Mouse (Mus musculus): ENCODE measurements at regions not wholly inside any gene's neighbourhood (a gene's known extent, or its start where the extent isn't known, plus 50 kb on each side); places are given as distances from the start of the nearest gene placed in this dataset.

- no peaks in the 10 kb centered on the region for H3K36me3 ChIP-seq (ENCODE audit: control insufficient read depth, insufficient read depth, low read length)
Measured at GRCm38 (mm10) chr11:93808431-93808830, 77.1 kb downstream of the Utp18 start.

GRCm38 (mm10) chr11:93807205-93807604, 78.4 kb downstream of the Utp18 start:
- H3K4me2 ChIP-seq (ENCODE audit: low read length) = no peak overlapping the region

More at GRCm38 (mm10) chr11:93808431-93808830, 77.1 kb downstream of the Utp18 start:
- Histone ChIP-seq H3K9ac (ENCODE audit: low read length) (no peak overlapping the region), H3K4me3 (ENCODE audit: control insufficient read depth in 1 of 2, insufficient read depth in 1 of 2, low read depth in 1 of 2, low read length in 2 of 2) (no peak overlapping the region), H3K4me1 (ENCODE audit: control insufficient read depth in 2 of 2, insufficient read depth in 2 of 2, low read length in 2 of 2) (no peaks in the 10 kb centered on the region), H3K9me3 (ENCODE audit: control insufficient read depth, low read length) (no peaks in the 10 kb centered on the region), H3K27me3 (ENCODE audit: control insufficient read depth, insufficient read depth, low read length) (no peaks in the 10 kb centered on the region), H3K27ac (replicated peaks in 1 of 2; ENCODE audit: control insufficient read depth in 1 of 2, insufficient read depth in 1 of 2, low read depth in 2 of 2, low read length in 2 of 2) (no peak overlapping the region), H3K4me2 (ENCODE audit: low read length) (no peak overlapping the region)
- no peak for ATAC-seq (ENCODE audit: insufficient number of reproducible peaks, insufficient read depth, low FRiP score, low read depth)
- 71% methylated on average over 12 of the region's 12 CpGs for WGBS

GRCm38 (mm10) chr11:93771143-93771940, 114.2 kb downstream of the Utp18 start:
- no peak for ATAC-seq (ENCODE audit: insufficient number of reproducible peaks, insufficient read depth, low FRiP score, low read depth)
- H3K4me1 ChIP-seq (ENCODE audit: control insufficient read depth in 2 of 2, insufficient read depth in 2 of 2, low read length in 2 of 2) = 0 out of 4 replicates have a peak, but pooled peaks cover 0 to 3% of the 10 kb centered on the region in 2 experiments

More at GRCm38 (mm10) chr11:93807205-93807604, 78.4 kb downstream of the Utp18 start:
- Histone ChIP-seq H3K9me3 (ENCODE audit: control insufficient read depth, low read length) (no peaks in the 10 kb centered on the region), H3K9ac (ENCODE audit: low read length) (no peak overlapping the region), H3K27ac (replicated peaks in 1 of 2; ENCODE audit: control insufficient read depth in 1 of 2, insufficient read depth in 1 of 2, low read depth in 2 of 2, low read length in 2 of 2) (no peak overlapping the region), H3K27me3 (ENCODE audit: control insufficient read depth, insufficient read depth, low read length) (no peaks in the 10 kb centered on the region), H3K36me3 (ENCODE audit: control insufficient read depth, insufficient read depth, low read length) (no peaks in the 10 kb centered on the region), H3K4me1 (ENCODE audit: control insufficient read depth in 2 of 2, insufficient read depth in 2 of 2, low read length in 2 of 2) (no peaks in the 10 kb centered on the region), H3K4me3 (ENCODE audit: control insufficient read depth in 1 of 2, insufficient read depth in 1 of 2, low read depth in 1 of 2, low read length in 2 of 2) (no peak overlapping the region)
- ATAC-seq (ENCODE audit: insufficient number of reproducible peaks, insufficient read depth, low FRiP score, low read depth) = no peak
- 88% methylated on average over 2 of the region's 2 CpGs for WGBS

GRCm38 (mm10) chr11:93765961-93766360, 119.6 kb downstream of the Utp18 start:
- ATAC-seq (ENCODE audit: insufficient number of reproducible peaks, insufficient read depth, low FRiP score, low read depth) = no peak
- Histone ChIP-seq H3K9ac (ENCODE audit: low read length) (no peak overlapping the region), H3K4me3 (ENCODE audit: control insufficient read depth in 1 of 2, insufficient read depth in 1 of 2, low read depth in 1 of 2, low read length in 2 of 2) (no peak overlapping the region), H3K4me1 (ENCODE audit: control insufficient read depth in 2 of 2, insufficient read depth in 2 of 2, low read length in 2 of 2) (no peaks in the 10 kb centered on the region), H3K36me3 (ENCODE audit: control insufficient read depth, insufficient read depth, low read length) (no peaks in the 10 kb centered on the region), H3K27me3 (ENCODE audit: control insufficient read depth, insufficient read depth, low read length) (no peaks in the 10 kb centered on the region), H3K27ac (replicated peaks in 1 of 2; ENCODE audit: control insufficient read depth in 1 of 2, insufficient read depth in 1 of 2, low read depth in 2 of 2, low read length in 2 of 2) (no peak overlapping the region), H3K9me3 (ENCODE audit: control insufficient read depth, low read length) (no peaks in the 10 kb centered on the region), H3K4me2 (ENCODE audit: low read length) (no peak overlapping the region)
- WGBS = 86% methylated on average over 4 of the region's 4 CpGs

More at GRCm38 (mm10) chr11:93771143-93771940, 114.2 kb downstream of the Utp18 start:
- Histone ChIP-seq H3K9me3 (ENCODE audit: control insufficient read depth, low read length) (no peaks in the 10 kb centered on the region), H3K4me2 (ENCODE audit: low read length) (no peak overlapping the region), H3K4me3 (ENCODE audit: control insufficient read depth in 1 of 2, insufficient read depth in 1 of 2, low read depth in 1 of 2, low read length in 2 of 2) (no peak overlapping the region), H3K36me3 (ENCODE audit: control insufficient read depth, insufficient read depth, low read length) (no peaks in the 10 kb centered on the region), H3K27ac (replicated peaks in 1 of 2; ENCODE audit: control insufficient read depth in 1 of 2, insufficient read depth in 1 of 2, low read depth in 2 of 2, low read length in 2 of 2) (no peak overlapping the region), H3K9ac (ENCODE audit: low read length) (no peak overlapping the region), H3K27me3 (ENCODE audit: control insufficient read depth, insufficient read depth, low read length) (no peaks in the 10 kb centered on the region)
- WGBS = 60% methylated on average over 5 of the region's 5 CpGs

- Histone ChIP-seq H3K4me1 (ENCODE audit: control insufficient read depth in 2 of 2, insufficient read depth in 2 of 2, low read length in 2 of 2) (no peaks in the 10 kb centered on the region), H3K4me3 (ENCODE audit: control insufficient read depth in 1 of 2, insufficient read depth in 1 of 2, low read depth in 1 of 2, low read length in 2 of 2) (no peak overlapping the region), H3K27ac (replicated peaks in 1 of 2; ENCODE audit: control insufficient read depth in 1 of 2, insufficient read depth in 1 of 2, low read depth in 2 of 2, low read length in 2 of 2) (no peak overlapping the region), H3K9me3 (ENCODE audit: control insufficient read depth, low read length) (no peaks in the 10 kb centered on the region), H3K9ac (ENCODE audit: low read length) (no peak overlapping the region), H3K27me3 (ENCODE audit: control insufficient read depth, insufficient read depth, low read length) (no peaks in the 10 kb centered on the region), H3K4me2 (ENCODE audit: low read length) (peak overlapping the region; percentile 32), H3K36me3 (ENCODE audit: control insufficient read depth, insufficient read depth, low read length) (no peaks in the 10 kb centered on the region)
- ATAC-seq (ENCODE audit: insufficient number of reproducible peaks, insufficient read depth, low FRiP score, low read depth) = no peak
- WGBS = 21% methylated on average over 18 of the region's 18 CpGs
Measured at GRCm38 (mm10) chr11:93762832-93763530, 122.6 kb downstream of the Utp18 start.

- ATAC-seq (ENCODE audit: insufficient number of reproducible peaks, insufficient read depth, low FRiP score, low read depth) = no peak
- WGBS = 77% methylated on average over 7 of the region's 7 CpGs
- no peaks in the 10 kb centered on the region for H3K9me3 ChIP-seq (ENCODE audit: control insufficient read depth, low read length)
- no peaks in the 10 kb centered on the region for H3K27me3 ChIP-seq (ENCODE audit: control insufficient read depth, insufficient read depth, low read length)
- H3K36me3 ChIP-seq (ENCODE audit: control insufficient read depth, insufficient read depth, low read length) = no peaks in the 10 kb centered on the region
- no peak overlapping the region for H3K9ac ChIP-seq (ENCODE audit: low read length)
- H3K27ac ChIP-seq (replicated peaks in 1 of 2; ENCODE audit: control insufficient read depth in 1 of 2, insufficient read depth in 1 of 2, low read depth in 2 of 2, low read length in 2 of 2) = no peak overlapping the region
- no peaks in the 10 kb centered on the region for H3K4me1 ChIP-seq (ENCODE audit: control insufficient read depth in 2 of 2, insufficient read depth in 2 of 2, low read length in 2 of 2)
- no peak overlapping the region for H3K4me3 ChIP-seq (ENCODE audit: control insufficient read depth in 1 of 2, insufficient read depth in 1 of 2, low read depth in 1 of 2, low read length in 2 of 2)
- no peak overlapping the region for H3K4me2 ChIP-seq (ENCODE audit: low read length)
Measured at GRCm38 (mm10) chr11:93757825-93758224, 127.7 kb downstream of the Utp18 start.

- H3K4me3 ChIP-seq (ENCODE audit: control insufficient read depth in 1 of 2, insufficient read depth in 1 of 2, low read depth in 1 of 2, low read length in 2 of 2) = no peak overlapping the region
- H3K27ac ChIP-seq (replicated peaks in 1 of 2; ENCODE audit: control insufficient read depth in 1 of 2, insufficient read depth in 1 of 2, low read depth in 2 of 2, low read length in 2 of 2) = no peak overlapping the region
- ATAC-seq (ENCODE audit: insufficient number of reproducible peaks, insufficient read depth, low FRiP score, low read depth) = no peak
- H3K4me2 ChIP-seq (ENCODE audit: low read length) = no peak overlapping the region
- no peaks in the 10 kb centered on the region for H3K27me3 ChIP-seq (ENCODE audit: control insufficient read depth, insufficient read depth, low read length)
- H3K4me1 ChIP-seq (ENCODE audit: control insufficient read depth in 2 of 2, insufficient read depth in 2 of 2, low read length in 2 of 2) = no peaks in the 10 kb centered on the region
- no peaks in the 10 kb centered on the region for H3K9me3 ChIP-seq (ENCODE audit: control insufficient read depth, low read length)
- no peaks in the 10 kb centered on the region for H3K36me3 ChIP-seq (ENCODE audit: control insufficient read depth, insufficient read depth, low read length)
- 88% methylated on average over 10 of the region's 10 CpGs for WGBS
- no peak overlapping the region for H3K9ac ChIP-seq (ENCODE audit: low read length)
Measured at GRCm38 (mm10) chr11:93736618-93737017, 148.9 kb downstream of the Utp18 start.

All from heart, embryonic 14.5 days (tissue).